Mouse (Mus musculus): Measurements from ENCODE around the gene Sars2.

DNA sequence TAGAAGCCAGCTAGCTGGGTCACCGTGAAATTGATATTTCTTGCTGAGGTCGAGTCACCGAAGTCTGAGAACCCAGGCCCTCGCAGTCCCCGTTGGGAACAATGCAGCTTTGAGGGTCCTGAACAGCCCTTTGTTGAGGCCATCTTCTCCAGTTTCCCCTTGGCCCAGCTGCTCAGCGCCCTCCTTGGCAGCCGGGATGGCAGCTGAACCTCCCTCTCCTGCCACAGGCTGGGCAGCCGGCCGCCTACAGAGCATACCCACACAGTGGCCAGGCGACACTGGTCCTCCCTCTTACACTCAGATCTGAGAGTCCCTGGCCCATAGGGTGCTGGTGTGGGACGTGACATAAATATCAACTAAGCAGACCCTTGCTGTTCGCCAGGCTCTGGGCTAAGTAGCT is 32.4 kb downstream of the Sars2 start:
- TF ChIP-seq EP300 (optimal IDR thresholded peaks at IDR 0.05) (no peak), CTCF (IDR thresholded peaks at IDR 0.05; ENCODE audit: low read depth) (no peak)
